Mouse (Mus musculus) hematopoietic stem cell, adult 5-6 weeks (primary cell): ENCODE results near the gene Itpr3. TPM values are rescaled to one million over a fixed set of nuclear protein-coding genes. Genes with fewer than 3 reads are reported as not detected.

Experiments used
- ATAC-seq, 2 experiments: fragments of 125-278 bp in 1 of 2; replicated peaks in 1 of 2; 2 replicates each; pipeline ENCODE4 v1.8.0; 2016 to 2017; ENCODE audit warnings: inconsistent platforms in 2 of 2, mild to moderate bottlenecking in 2 of 2, moderate number of reproducible peaks in 2 of 2, low read depth in 1 of 2, moderate TSS enrichment in 1 of 2; ENCODE audit not compliant: low FRiP score in 2 of 2, poor library complexity in 2 of 2, severe bottlenecking in 2 of 2, insufficient read depth in 1 of 2, low TSS enrichment in 1 of 2
- total RNA-seq: library from RNA; stranded (forward); fragments of 172-1452, 232-1000 nt; gene quantifications from 2 replicates; pipeline ENCODE4 v1.2.3, GENCODE M21; 2017

Itpr3 gene
- total RNA-seq, 1 experiment from 2014 or later, result 13.2 TPM

GRCm38 (mm10) chr17:27082796-27083195, 25.7 kb downstream of the Itpr3 start:
- no peak for ATAC-seq

GRCm38 (mm10) chr17:27083601-27084000, 26.5 kb downstream of the Itpr3 start:
- ATAC-seq, result peak; percentile 30 to 61; a peak in 3 of 4 replicates

GRCm38 (mm10) chr17:27085676-27086075, 28.6 kb downstream of the Itpr3 start:
- no peak for ATAC-seq

- peak in 1 of 2 experiments; percentile 22; a peak in 1 of 4 replicates for ATAC-seq
These were observed 30.3 kb downstream of the Itpr3 start for GRCm38 (mm10) chr17:27087426-27087825.

- ATAC-seq, result no peak
These were observed 33.0 kb downstream of the Itpr3 start for GRCm38 (mm10) chr17:27090068-27090467.

- no peak for ATAC-seq
These were observed 38.6 kb downstream of the Itpr3 start for GRCm38 (mm10) chr17:27095690-27096089.

GRCm38 (mm10) chr17:27101675-27102074, 44.6 kb downstream of the Itpr3 start:
- no peak for ATAC-seq

- peak in 1 of 2 experiments; percentile 23; a peak in 1 of 4 replicates for ATAC-seq
These were observed 48.8 kb downstream of the Itpr3 start for GRCm38 (mm10) chr17:27105698-27106470.

GRCm38 (mm10) chr17:27106745-27107144, 49.6 kb downstream of the Itpr3 start:
- 0 out of 4 replicates have a peak, but pooled peaks have one; percentile 36 to 59 for ATAC-seq

- ATAC-seq, result no peak
These were observed 50.8 kb downstream of the Itpr3 start for GRCm38 (mm10) chr17:27107936-27108335.

GRCm38 (mm10) chr17:27110072-27110471, 53.0 kb downstream of the Itpr3 start:
- no peak for ATAC-seq

- ATAC-seq, result peak; percentile 60 to 61
These were observed 61.8 kb downstream of the Itpr3 start for GRCm38 (mm10) chr17:27118676-27119539.

GRCm38 (mm10) chr17:27119540-27119895, 62.4 kb downstream of the Itpr3 start:
- no peak for ATAC-seq

- no peak for ATAC-seq
These were observed 62.9 kb downstream of the Itpr3 start for GRCm38 (mm10) chr17:27119954-27120353.

GRCm38 (mm10) chr17:27120561-27121024, 63.5 kb downstream of the Itpr3 start:
- no peak for ATAC-seq

GRCm38 (mm10) chr17:27121266-27121665, 64.2 kb downstream of the Itpr3 start:
- no peak for ATAC-seq

- ATAC-seq, result no peak
These were observed 64.7 kb downstream of the Itpr3 start for GRCm38 (mm10) chr17:27121781-27122180.

- ATAC-seq, result no peak
These were observed 65.6 kb downstream of the Itpr3 start for GRCm38 (mm10) chr17:27122701-27123100.
